Mouse (Mus musculus): ENCODE measurements around the gene Clspn.
"Not testable (repeated sequence)": the region's sequence is repeated elsewhere in the genome, so short reads cannot be mapped to it uniquely, and the experiment has no call there.

The Clspn gene

DNA sequence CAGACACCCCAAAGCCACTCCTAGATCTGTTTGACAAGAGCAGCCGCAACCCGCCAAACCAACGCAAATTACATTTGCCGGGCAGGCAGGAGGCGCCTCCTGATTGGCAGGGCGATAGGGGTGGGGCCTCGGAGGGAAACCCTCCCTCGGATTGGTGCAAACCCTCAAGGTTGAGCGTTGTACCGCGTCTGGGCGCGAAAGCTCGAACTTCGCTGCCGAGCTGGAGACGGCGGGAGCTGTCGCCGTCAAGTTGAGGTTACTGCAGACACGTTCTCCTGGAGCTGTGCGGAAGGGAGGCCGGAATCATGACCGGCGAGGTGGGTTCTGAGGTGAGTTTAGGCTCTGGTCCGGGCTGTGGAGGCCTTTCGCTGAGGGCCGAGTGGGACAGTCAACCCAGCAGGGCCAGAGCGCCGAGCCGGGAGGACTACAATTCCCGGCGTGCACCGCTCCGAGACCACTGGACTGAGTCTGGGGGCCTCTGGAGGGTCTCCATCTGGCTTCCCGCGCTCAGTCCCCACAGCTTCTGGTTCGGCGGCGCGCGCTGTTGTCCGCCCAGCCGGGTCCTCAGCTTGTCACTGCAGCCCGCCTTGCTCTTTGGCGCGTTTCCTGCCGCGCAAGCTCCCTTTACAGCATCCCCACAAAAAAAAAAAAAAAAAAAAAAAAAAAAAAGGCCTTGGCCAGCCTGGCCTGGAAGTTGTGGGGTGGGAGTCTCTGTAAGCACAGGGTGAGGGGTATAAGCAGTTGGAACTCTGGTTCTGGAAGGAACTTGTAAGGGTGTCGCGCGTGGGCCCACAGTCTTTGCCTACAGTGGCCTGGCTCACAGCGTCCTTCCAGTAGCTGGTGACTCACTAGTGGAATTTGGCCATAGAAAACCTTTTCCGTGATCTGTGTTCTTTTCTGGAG is at the start of gene Clspn:
Gene Clspn (plus strand): TSS at position 127 of the 903 bp plus-strand sequence.
- DNase-seq, result peak; percentile 78 to 88

GRCm38 (mm10) chr4:126508110-126508899 is 48.4 kb upstream of the Clspn start:
- no peak for DNase-seq

GRCm38 (mm10) chr4:126509072-126509471 is 47.7 kb upstream of the Clspn start:
- DNase-seq, result no peak

DNA sequence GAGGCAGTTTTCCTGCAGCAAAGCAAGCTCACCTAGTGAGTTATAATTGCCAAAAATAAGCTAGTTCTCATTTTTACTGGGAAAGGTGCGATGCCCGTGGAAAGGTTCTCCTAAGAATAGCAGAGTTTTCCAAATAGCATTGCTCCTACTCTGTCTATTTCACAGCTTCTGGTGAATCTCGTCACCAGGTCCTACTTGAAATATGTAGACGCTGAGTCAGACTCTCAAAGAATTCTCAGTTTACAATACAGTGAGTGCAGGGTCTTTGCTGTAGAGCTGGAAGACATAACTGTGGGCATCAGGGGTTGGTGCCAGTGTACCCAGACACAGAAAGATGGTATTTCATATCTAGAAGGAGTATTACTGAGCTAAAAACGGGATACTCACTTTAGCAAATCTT is 45.7 kb upstream of the Clspn start:
- no peak for DNase-seq

DNA sequence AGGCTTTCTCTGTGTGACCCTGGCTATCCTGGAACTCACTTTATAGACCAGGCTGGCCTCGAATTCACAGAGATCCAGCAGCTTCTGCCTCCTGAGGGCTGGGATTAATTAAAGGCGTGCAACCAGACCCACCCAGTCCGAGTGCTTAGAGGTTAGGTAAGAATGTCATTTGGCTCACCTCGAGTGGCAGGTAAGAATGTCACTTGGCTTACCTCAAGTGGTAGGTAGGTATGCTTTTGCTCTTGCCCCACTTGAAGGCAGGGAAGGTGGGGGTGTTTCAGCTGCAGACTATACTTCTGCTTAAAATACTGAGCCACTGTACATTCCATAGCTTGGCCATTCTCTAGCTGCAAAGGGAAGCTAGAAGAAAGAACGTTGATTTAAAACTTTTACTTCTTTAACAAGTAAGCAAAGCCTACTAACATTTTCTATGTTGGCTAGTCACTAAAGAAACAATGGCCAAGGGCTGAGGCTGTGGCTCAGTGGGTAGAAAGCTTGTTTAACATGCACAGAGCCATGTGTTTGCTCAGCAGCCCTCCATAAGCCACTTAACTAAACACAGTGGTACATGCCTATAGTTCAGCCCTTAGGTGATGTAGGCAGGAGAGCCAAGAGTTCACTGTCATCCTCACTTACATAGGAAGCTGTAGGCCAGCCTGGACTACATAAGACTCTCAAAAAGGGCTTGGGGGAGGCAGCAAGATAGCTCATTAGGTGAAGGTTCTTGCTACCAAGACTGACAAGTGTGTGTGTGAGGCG is 44.2 kb upstream of the Clspn start:
- DNase-seq, result no peak

- DNase-seq, result no peak
Measured at GRCm38 (mm10) chr4:126526164-126526563, 30.6 kb upstream of the Clspn start.

- DNase-seq, result no peak
Measured at GRCm38 (mm10) chr4:126526828-126527227, 29.9 kb upstream of the Clspn start.

GRCm38 (mm10) chr4:126532292-126532691 is 24.4 kb upstream of the Clspn start:
- DNase-seq, result no peak

- peak; percentile 74 to 87 for DNase-seq
Measured at GRCm38 (mm10) chr4:126532827-126533728, 23.7 kb upstream of the Clspn start, which contains the start of gene Ago4. Ago4 (minus strand) TSS chr4:126533472.

DNA sequence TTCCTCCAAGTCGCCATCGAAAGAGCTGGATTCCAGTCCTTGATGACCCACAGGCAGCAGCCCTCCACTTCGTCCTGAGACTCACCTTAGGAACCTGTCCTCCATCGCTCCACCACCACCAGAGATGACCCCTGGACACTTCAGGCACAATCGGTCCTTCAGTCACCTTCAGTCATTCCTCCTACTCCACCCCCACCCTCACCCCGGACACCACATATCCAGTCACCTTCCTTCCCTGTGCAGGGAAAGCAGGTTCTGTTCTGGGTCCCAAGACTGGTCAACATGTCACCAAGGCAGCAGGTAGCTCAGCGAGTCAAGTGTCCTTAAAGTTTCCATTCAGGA is 23.0 kb upstream of the Clspn start:
- no peak for DNase-seq

GRCm38 (mm10) chr4:126535631-126536030 is 21.1 kb upstream of the Clspn start:
- not testable (repeated sequence) for DNase-seq

- DNase-seq, result no peak
Measured at GRCm38 (mm10) chr4:126536865-126537264, 19.9 kb upstream of the Clspn start.

GRCm38 (mm10) chr4:126540487-126541071 is 16.2 kb upstream of the Clspn start:
- DNase-seq, result no peak

GRCm38 (mm10) chr4:126542838-126543237 is 13.9 kb upstream of the Clspn start:
- no peak for DNase-seq

- no peak for DNase-seq
Measured at GRCm38 (mm10) chr4:126545016-126545415, 11.7 kb upstream of the Clspn start.

DNA sequence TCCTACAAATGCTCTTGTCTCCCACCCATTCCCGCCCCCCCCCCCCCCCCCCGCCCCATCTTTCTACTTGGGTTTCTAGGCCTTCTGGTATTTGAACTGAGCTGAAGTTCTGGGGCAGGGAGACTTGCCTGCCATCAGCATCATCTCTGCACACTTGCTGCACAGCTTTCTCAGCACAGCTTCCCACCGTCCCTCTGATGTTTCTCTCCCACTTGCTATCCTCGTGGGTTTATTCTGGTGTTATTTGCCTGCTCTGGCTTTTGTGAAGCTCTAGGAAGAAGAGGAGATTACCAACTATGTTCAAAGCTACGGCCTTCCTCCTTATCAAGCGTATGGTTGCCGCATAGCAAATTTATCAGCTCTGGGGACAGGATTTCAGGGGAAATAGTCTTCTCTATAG is 11.0 kb upstream of the Clspn start:
- DNase-seq, result no peak

DNA sequence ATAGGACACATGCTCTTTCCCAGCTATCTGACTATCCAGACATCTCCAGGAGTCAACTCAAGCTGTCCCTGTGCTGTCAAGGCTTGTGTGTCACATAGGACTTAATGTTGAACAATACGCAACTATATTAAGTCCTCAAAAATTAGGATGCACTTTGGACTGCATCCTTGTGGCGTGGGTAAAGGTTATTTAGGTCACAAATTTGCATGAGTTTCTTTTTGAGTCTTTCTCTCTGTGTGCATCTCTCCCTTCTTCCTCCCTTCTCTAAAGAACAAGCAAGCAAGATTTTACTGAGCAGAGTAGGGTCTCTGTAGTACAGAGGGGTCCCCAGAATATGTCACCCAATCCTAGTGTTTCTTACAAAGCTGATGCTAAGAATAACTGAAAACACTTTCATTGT is 10.6 kb upstream of the Clspn start:
- no peak for DNase-seq

- DNase-seq, result no peak
Measured at GRCm38 (mm10) chr4:126552136-126552535, 4.6 kb upstream of the Clspn start.

DNA sequence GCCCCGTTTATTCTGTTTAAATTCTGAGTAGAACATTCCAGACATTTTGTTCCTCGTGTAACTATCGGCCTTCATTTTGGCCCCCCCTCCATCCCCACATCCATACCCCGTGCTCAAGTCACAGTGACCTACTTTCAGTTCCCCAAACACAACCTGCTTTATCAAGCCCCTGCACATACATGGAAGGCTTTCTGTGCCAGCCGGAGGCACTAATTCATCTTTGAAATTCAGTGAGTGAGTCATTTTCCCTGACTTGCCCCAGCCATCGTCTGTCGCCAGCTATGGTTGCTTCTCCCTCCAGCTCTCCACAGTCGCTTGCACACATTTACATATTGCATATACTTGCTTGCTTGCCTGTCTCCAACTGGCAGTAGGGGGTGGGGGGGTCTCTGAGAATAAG is 3.6 kb upstream of the Clspn start:
- no peak for DNase-seq

DNA sequence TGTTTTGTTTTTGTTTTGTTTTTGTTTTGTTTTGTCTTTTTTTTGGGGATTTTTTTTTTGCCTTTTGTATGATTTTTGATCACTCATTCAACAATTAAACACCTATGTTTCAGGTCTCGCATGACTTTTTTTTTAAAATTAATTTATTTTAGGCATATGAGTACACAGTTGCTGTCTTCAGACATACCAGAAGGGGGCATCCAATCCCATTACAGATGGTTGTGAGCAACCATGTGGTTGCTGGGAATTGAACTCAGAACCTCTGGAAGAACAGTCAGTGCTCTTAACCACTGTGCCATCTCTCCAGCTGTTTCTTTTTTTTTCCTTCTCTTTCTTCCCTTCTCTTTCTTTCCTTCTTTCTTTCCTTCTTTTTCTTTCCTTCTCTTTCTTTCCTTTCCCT is 3.0 kb upstream of the Clspn start:
- DNase-seq, result no peak

GRCm38 (mm10) chr4:126554462-126554861 is 2.3 kb upstream of the Clspn start:
- DNase-seq, result peak in 1 of 2 experiments; percentile 14

GRCm38 (mm10) chr4:126563798-126564197 is 7.1 kb downstream of the Clspn start:
- DNase-seq, result no peak
